ENCODE assay signal across 30 mouse cellular contexts in genomic region chr9:92697971-92698370, GRCm38 (mm10).
"Had no signal": no experiment of that assay in that cellular context is flagged by ENCODE, and none has a peak within 500 bp of the region (broad histone marks: within the 10 kb centered on the region; RNA-seq: fewer than 3 reads in every experiment).

No protein-coding gene starts in this region.

- H3K27ac ChIP-seq: heart, embryonic 10.5 days; heart, embryonic 13.5 days; heart, embryonic 15.5 days; hindbrain, embryonic 10.5 days; hindbrain, embryonic 12.5 days; hindbrain, embryonic 13.5 days; hindbrain, embryonic 14.5 days; hindbrain, embryonic 15.5 days; hindbrain, postnatal 0 days; intestine, embryonic 15.5 days; kidney, embryonic 15.5 days; kidney, postnatal 0 days; layer of hippocampus, adult 2 months had no signal

- H3K9ac ChIP-seq: heart, embryonic 12.5 days; heart, embryonic 13.5 days; heart, embryonic 15.5 days; hindbrain, embryonic 12.5 days; hindbrain, embryonic 13.5 days; hindbrain, embryonic 14.5 days; hindbrain, embryonic 15.5 days; intestine, embryonic 15.5 days; kidney, embryonic 15.5 days had no signal

- H3K36me3 ChIP-seq: heart, embryonic 10.5 days; heart, embryonic 12.5 days; heart, embryonic 13.5 days; heart, embryonic 15.5 days; hindbrain, embryonic 10.5 days; hindbrain, embryonic 12.5 days; hindbrain, embryonic 13.5 days; hindbrain, embryonic 15.5 days; intestine, embryonic 15.5 days; kidney, embryonic 15.5 days had no signal

- H3K4me2 ChIP-seq: heart, embryonic 11.5 days; heart, embryonic 12.5 days; heart, embryonic 13.5 days; heart, embryonic 15.5 days; hindbrain, embryonic 12.5 days; hindbrain, embryonic 13.5 days; hindbrain, embryonic 14.5 days; hindbrain, embryonic 15.5 days; intestine, embryonic 15.5 days; kidney, embryonic 15.5 days had no signal

- DNase-seq: heart, postnatal 10 days; heart, postnatal 14 days; heart, postnatal 36 days; heart, postnatal 4 days; kidney, adult 18-20 months; kidney, adult 8-10 months; kidney, postnatal 10 days; kidney, postnatal 14 days; kidney, postnatal 4 days; layer of hippocampus, adult 9-11 months; layer of hippocampus, postnatal 36 days had no signal

- ATAC-seq: hindbrain, embryonic 16.5 days; hindbrain, postnatal 0 days; inflammation-experienced regulatory T-cells, adult 6 months; intestine, embryonic 15.5 days; intestine, embryonic 16.5 days; intestine, postnatal 0 days had no signal

- H3K4me3 ChIP-seq: heart, embryonic 10.5 days; heart, embryonic 12.5 days; heart, embryonic 13.5 days; heart, embryonic 15.5 days; hindbrain, embryonic 10.5 days; hindbrain, embryonic 12.5 days; hindbrain, embryonic 13.5 days; hindbrain, embryonic 15.5 days; intestine, embryonic 15.5 days; kidney, embryonic 15.5 days; layer of hippocampus, adult 2 months had no signal

- H3K4me1 ChIP-seq: heart, embryonic 10.5 days; heart, embryonic 12.5 days; heart, embryonic 13.5 days; heart, embryonic 15.5 days; hindbrain, embryonic 10.5 days; hindbrain, embryonic 12.5 days; hindbrain, embryonic 13.5 days; hindbrain, embryonic 15.5 days; intestine, embryonic 15.5 days had no signal

- H3K9me3 ChIP-seq: heart, embryonic 10.5 days; heart, embryonic 12.5 days; heart, embryonic 13.5 days; heart, embryonic 15.5 days; hindbrain, embryonic 10.5 days; hindbrain, embryonic 12.5 days; hindbrain, embryonic 13.5 days; hindbrain, embryonic 15.5 days; intestine, embryonic 15.5 days; kidney, embryonic 15.5 days had no signal

- H3K27me3 ChIP-seq: heart, embryonic 12.5 days; heart, embryonic 13.5 days; heart, embryonic 15.5 days; hindbrain, embryonic 12.5 days; hindbrain, embryonic 13.5 days; hindbrain, embryonic 15.5 days; intestine, embryonic 15.5 days; kidney, embryonic 15.5 days had no signal
